Mouse (Mus musculus) testis, adult 2 months (tissue): ENCODE data around the gene Cntnap2. TPM values are rescaled to one million over a fixed set of nuclear protein-coding genes. Genes with fewer than 3 reads are reported as not detected.

Source experiments
- H3K27ac ChIP-seq: fragments of 200-500 bp; 2 replicates; pipeline ENCODE4 v1.5.1; 2012; ENCODE audit warnings: low read depth, low read length; ENCODE audit not compliant: control insufficient read depth, insufficient read depth
- H3K27me3 ChIP-seq: fragments of 200-500 bp; 2 replicates; pipeline ENCODE4 v1.6.1; 2012; ENCODE audit warnings: mild to moderate bottlenecking, low read length, moderate library complexity; ENCODE audit not compliant: control insufficient read depth, insufficient read depth
- H3K36me3 ChIP-seq: fragments of 200-500 bp; 2 replicates; pipeline ENCODE4 v1.6.1; 2012; ENCODE audit warnings: mild to moderate bottlenecking, low read length; ENCODE audit not compliant: control insufficient read depth, insufficient read depth
- H3K4me1 ChIP-seq: fragments of 200-500 bp; 2 replicates; pipeline ENCODE4 v1.6.1; 2012; ENCODE audit warnings: low read length; ENCODE audit not compliant: control insufficient read depth, insufficient read depth
- H3K4me3 ChIP-seq: fragments of 200-500 bp; 2 replicates; pipeline ENCODE4 v1.5.1; 2012; ENCODE audit warnings: low read depth, mild to moderate bottlenecking, low read length, moderate library complexity, mixed read lengths; ENCODE audit not compliant: control insufficient read depth
- CTCF ChIP-seq: fragments of 200-500 bp; IDR thresholded peaks from 2 replicates; pipeline ENCODE4 v1.5.1; 2012; ENCODE audit warnings: low read depth, mild to moderate bottlenecking, inconsistent platforms, low read length, moderate library complexity; ENCODE audit not compliant: control insufficient read depth, insufficient read depth, insufficient replicate concordance
- POLR2A ChIP-seq: fragments of 200-500 bp; IDR thresholded peaks from 2 replicates; pipeline ENCODE4 v1.6.1; 2012; ENCODE audit warnings: low read depth, mild to moderate bottlenecking, inconsistent platforms, low read length, moderate library complexity; ENCODE audit not compliant: control insufficient read depth
- polyA plus RNA-seq: library from polyadenylated mRNA; depleted of rRNA; stranded (reverse); fragments of >200 nt; gene quantifications from 2 replicates; pipeline ENCODE4 v1.2.3, GENCODE M21; 2012

The Cntnap2 gene
- polyA plus RNA-seq, 1 experiment = 49.6 TPM

DNA sequence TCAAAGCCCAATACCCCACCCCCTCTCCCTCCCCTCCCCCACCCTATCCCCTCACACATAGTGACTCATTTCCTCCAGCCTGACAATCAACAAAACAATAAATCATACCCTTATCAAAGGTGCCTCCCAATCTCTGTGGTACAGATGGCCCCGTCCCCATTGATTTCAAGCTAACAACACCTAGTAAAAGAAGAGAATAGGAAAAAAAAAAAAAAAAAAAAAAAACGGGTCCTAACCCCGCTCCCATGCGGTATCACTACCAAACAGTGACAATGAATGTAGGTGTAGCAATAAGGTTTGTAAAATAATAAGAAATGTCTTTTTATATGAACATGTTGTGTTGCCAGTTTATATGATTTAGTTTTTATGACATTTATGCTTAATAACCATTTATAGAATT is 2278.1 kb downstream of the Cntnap2 start:
- H3K27me3 ChIP-seq = no peaks in the 10 kb centered on the region
- H3K36me3 ChIP-seq = no peaks in the 10 kb centered on the region
- H3K4me3 ChIP-seq = no peak overlapping the region
- no peak overlapping the region for H3K27ac ChIP-seq
- no peak for TF ChIP-seq CTCF
- no peak for TF ChIP-seq POLR2A
- peaks cover 2% of the 10 kb centered on the region; the same call in 1 of the 2 replicates for H3K4me1 ChIP-seq

DNA sequence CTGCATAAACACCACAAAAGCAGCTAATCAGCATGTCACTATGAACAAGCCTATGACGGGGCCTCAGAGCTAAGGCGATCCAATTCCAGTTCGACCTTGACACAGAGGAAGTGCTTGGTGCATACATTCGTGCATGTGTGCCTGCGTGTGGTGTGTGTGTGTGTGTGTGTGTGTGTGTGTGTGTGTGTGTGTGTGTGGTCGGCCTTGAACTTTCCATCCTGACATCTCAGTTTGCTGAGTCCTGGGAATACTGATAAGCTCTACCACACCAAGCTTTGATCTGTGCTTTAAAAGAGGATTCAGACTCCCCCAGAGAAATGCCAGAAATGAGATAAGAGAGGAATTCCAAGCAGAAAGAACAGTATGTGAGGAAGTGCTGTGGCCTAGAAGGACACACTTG is 2279.0 kb downstream of the Cntnap2 start:
- Histone ChIP-seq H3K36me3 (no peaks in the 10 kb centered on the region), H3K27ac (peak overlapping the region; percentile 5; the same call in 1 of the 2 replicates), H3K27me3 (no peaks in the 10 kb centered on the region), H3K4me1 (peaks cover 2% of the 10 kb centered on the region; the same call in 1 of the 2 replicates), H3K4me3 (no peak overlapping the region)
- no peak for TF ChIP-seq CTCF
- TF ChIP-seq POLR2A = no peak

DNA sequence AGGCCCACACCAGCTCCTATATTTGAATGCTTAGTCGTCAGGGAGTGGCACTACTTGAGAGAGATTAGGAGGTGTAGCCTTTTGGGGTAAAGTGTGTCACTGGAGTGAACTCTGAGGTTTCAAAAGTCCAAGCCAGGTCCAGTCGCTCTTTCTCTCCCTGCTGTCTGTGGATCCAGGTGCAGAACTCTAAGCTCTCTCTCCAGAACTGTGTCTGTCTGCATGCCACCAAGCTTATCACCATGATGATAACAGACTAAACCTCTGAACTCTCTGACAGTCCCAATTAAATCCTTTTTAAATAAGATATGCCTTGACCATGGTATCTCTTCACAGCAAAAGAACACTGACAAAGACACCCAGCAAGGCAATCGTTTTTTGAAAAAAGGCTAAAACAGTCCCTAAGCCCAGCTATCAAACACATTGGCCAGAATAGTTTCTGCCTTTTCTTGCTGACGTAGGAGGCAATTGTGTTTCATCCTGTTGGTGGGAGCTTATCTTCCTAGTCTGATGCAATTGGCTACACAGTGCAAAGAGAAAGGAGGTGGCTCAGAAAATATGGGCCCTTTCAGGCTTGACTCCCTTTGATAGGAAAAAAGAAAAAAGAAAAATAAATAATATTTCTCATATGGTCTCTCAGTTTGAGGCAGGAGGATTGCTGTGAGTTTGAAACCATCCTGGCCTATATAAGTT is 2281.8 kb downstream of the Cntnap2 start:
- Histone ChIP-seq H3K36me3 (no peaks in the 10 kb centered on the region), H3K27ac (no peak overlapping the region), H3K27me3 (no peaks in the 10 kb centered on the region), H3K4me3 (no peak overlapping the region), H3K4me1 (peaks cover 2% of the 10 kb centered on the region; the same call in 1 of the 2 replicates)
- TF ChIP-seq POLR2A (no peak), CTCF (no peak)

DNA sequence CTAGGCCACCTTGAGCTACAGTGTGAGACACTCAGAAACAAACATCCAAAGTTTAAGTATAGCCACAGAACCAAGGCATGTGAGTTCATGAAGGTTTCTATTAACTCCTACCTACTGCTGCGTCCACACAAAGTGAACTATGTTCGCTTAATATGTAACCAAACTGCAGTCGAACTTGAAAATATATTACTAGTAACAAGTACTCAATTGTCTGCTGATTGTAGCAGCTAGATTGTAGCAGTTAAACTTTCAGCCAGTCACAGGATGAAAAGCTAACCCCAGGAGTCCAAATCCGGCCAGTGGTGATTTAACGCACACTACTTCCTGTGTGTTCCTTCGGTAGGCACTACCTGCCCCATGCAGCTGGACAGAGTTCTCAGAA is 2282.3 kb downstream of the Cntnap2 start:
- H3K36me3 ChIP-seq = no peaks in the 10 kb centered on the region
- peaks cover 2% of the 10 kb centered on the region; the same call in 1 of the 2 replicates for H3K4me1 ChIP-seq
- 0 out of 2 replicates have a peak overlapping the region, but pooled peaks have one; percentile 29 for H3K27ac ChIP-seq
- H3K27me3 ChIP-seq = no peaks in the 10 kb centered on the region
- TF ChIP-seq CTCF (no peak), POLR2A (no peak)
- no peak overlapping the region for H3K4me3 ChIP-seq

DNA sequence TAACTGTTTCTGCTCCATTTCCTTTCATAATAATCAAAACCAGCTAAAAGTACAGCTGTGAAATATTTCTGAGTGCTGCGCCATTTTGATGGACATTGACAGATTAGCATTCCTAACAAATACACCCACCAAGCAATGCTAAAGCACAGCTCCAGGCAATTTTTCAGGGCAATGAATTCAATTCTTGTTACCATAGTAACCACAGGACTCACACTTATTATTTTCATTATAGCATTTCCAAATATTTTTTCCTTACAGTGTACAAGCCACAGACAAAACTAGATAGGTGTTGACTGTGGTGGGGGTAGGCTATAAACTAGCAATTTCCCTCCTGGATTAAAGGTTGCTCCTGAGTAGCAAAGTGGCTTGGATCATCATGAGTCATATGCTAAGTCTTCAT is 2284.1 kb downstream of the Cntnap2 start:
- Histone ChIP-seq H3K36me3 (no peaks in the 10 kb centered on the region), H3K4me1 (no peaks in the 10 kb centered on the region), H3K27ac (no peak overlapping the region), H3K27me3 (no peaks in the 10 kb centered on the region), H3K4me3 (no peak overlapping the region)
- TF ChIP-seq POLR2A (no peak), CTCF (no peak)

DNA sequence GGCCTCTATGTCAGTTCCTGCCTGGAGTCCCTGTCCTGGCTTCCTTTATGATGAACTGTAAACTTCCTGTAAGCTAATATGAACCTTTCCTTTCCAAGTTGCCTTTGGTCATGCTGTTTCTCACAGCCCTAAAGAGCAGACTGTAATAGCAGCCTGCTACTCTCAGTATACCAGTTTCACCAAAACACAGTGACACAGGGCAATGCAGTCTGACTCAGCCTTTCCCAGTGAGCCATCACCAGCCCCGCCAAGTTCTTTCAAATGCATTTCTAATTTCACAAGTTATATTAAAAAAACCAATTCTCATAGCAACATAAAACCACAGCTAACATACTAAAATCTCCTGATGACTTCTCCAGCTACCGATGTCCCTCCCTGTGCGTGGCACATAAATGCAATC is 2285.5 kb downstream of the Cntnap2 start:
- Histone ChIP-seq H3K27me3 (no peaks in the 10 kb centered on the region), H3K36me3 (no peaks in the 10 kb centered on the region), H3K4me3 (no peak overlapping the region), H3K27ac (no peak overlapping the region), H3K4me1 (no peaks in the 10 kb centered on the region)
- no peak for TF ChIP-seq POLR2A
- no peak for TF ChIP-seq CTCF

DNA sequence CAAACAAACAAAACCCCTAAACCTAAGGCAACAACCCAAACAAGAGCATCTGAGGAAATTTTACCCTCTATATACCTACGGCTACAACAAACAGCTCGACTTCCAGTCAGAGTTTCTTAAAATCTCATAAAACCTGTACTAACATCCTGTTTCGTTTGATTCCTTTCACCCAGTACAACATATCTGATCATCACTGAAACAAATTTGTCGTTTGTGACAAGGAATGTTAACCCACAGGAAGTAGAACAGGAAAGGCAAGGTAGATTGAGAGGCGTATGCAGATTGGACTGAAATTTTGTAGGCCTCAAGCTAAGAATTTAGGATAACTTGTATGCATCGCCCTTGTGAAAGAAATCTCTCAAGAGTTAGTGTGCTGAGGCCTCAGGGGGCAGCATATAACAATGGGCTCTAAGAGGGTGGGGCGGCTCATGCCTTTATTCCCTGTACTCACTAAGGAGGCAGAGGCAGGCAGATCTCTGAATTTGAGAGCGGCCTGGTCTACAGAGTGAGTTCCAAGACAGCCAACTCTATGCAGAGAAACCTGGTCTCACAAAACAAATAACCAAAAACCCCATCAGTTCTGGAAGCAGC is 2291.0 kb downstream of the Cntnap2 start:
- H3K4me1 ChIP-seq = no peaks in the 10 kb centered on the region
- no peak overlapping the region for H3K4me3 ChIP-seq
- H3K27ac ChIP-seq = no peak overlapping the region
- TF ChIP-seq POLR2A = no peak
- no peak for TF ChIP-seq CTCF
- no peaks in the 10 kb centered on the region for H3K27me3 ChIP-seq
- no peaks in the 10 kb centered on the region for H3K36me3 ChIP-seq
